Mouse (Mus musculus): ENCODE measurements at regions not wholly inside any gene's neighbourhood (a gene's known extent, or its start where the extent isn't known, plus 50 kb on each side); places are given as distances from the start of the nearest gene placed in this dataset.
"Not testable (repeated sequence)": the region's sequence is repeated elsewhere in the genome, so short reads cannot be mapped to it uniquely, and the experiment has no call there.

DNA sequence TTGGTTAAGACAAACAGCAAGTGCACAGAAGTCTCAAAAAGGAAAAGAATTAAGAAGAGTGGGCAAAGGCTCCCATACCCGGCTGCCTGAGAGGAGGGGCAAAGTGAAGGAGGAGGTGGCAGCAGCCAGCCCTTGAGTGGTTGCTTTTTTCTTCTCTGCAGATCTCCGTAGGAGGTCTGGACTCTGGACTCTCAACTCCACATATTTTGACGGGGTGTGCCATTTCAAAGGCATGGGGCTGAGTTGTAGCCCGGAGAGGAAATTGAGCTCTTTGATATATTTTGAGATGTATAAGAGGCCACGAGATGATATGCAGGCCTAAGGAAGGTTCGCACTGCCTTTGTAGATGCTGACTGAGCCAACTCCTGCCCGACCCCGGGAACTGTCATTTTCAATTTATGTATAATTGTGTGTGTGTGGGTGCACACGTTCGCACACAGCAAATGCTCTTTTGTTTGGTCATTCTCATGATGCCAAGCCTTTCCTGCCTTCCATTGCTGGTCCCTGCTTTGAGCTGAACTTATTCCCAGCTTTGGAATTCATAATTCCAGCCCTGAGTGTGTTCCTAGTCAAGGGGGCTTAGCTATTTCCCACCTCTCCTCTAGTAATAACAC, 56.4 kb downstream of the Cxcr4 start:
- DNase-seq (ENCODE audit: low spot score in 2 of 2), result no peak

DNA sequence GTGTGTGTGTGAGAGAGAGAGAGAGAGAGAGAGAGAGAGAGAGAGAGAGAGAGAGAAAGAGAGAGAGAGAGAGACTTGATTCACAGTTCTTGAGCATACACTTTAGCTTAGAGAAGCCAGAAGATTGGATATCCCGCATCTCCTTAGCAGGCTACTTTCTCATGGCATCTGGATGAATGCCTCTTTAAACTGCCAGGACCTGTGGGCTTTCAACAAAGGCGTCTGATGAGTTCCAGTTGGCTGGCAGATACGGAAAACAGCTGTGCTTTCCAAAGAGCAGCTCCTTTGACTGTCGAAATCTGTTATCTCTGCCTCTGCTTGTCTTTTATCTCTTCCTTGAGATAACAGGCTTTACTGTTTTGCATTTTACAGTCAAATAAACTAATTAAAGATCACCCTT, 59.5 kb downstream of the Cxcr4 start:
- peak in 1 of 2 experiments; percentile 6 for DNase-seq (ENCODE audit: low spot score in 2 of 2)

DNA sequence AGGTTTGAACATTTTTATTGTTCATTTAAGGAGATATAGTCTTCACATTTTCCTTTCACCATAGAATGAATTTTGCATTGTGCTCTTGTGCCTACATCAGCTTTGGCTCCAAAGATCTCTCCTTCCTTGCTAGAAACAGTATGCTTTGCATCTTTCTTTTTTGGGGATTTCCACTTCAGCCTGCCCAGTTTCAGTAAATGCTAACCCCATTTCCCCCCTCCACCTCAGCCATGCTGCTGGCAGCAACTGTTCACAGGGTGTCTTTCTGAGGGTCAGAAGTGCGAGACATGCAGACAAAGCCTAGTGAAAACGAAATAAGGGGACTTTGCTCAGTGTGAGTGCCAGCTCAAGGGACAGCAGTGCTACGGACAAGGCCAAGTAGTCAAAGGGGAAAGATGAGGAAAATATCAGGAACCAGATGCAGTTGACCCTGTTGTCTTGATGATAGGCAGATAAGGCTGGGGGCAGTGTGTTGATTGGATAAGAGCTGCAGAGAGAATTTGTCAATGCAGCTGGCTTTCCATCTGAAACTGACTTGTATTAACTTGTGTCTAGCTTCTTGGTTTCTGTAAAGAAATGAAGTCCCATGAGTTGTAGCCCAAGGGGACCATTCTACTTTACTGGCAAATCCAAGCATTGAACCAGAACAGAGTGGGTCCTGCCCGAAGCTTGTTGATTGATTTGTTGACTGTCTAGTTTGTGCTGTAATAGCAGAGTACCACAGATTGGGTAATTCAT, 62.1 kb downstream of the Cxcr4 start:
- no peak for DNase-seq (ENCODE audit: low spot score in 2 of 2)

DNA sequence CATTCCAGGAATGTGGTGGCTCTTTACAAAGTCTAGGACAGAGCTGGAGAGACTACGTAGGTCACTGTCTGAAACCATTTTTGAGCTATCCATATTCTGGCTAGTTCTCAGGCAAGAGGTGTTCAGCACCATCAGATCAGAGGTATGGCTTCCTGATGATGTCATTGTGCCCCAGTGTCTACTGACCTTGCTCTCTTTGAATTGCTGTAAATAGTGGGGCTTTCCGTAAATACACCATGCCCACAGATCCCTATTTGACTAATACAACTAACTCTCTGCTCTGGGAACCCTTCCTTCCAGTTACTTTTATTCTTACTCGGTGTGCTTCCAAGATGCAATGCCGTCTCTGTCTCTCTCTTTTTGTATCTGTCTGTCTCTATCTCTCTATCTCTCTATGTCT, 72.9 kb downstream of the Cxcr4 start:
- no peak for DNase-seq (ENCODE audit: low spot score in 2 of 2)

DNA sequence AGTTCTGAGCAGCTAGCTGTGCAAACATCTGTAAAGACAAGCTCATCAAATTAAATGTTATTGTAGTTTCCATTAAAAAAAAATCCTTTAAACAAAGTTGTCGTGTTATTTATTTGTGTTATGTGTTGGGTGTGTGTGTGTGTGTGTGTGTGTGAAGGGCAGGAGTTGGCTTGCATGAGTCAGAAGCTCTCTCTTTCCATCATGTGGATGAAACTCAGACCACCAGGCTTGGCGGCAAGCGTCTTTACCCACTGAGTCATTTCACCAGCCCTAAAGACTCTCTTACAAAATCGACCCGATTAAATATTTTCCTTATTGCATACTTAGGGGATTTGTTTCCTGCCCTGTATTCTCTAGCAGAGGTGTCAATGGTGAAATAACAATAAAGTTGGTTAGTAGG, 73.6 kb downstream of the Cxcr4 start:
- DNase-seq (ENCODE audit: low spot score in 2 of 2), result no peak

DNA sequence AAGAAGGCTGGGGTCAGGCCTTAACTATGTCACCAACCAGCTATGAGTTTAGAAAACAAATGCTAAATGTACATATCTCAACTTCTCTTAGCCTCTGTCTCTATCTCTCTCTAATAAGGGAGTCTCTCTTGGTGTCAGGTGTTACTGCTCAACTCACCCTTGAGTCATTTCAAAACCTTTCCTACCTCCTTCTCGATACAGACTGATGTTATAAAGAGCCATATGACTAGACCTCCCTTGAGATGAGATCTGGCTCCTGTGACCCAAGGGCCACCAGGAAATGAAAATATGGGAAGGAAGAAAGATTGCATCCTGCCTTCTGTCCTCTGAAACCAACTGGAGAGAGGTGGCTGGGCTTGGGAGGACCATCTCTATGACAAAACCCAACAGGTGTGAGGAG, 74.7 kb downstream of the Cxcr4 start:
- DNase-seq (ENCODE audit: low spot score in 2 of 2), result no peak

DNA sequence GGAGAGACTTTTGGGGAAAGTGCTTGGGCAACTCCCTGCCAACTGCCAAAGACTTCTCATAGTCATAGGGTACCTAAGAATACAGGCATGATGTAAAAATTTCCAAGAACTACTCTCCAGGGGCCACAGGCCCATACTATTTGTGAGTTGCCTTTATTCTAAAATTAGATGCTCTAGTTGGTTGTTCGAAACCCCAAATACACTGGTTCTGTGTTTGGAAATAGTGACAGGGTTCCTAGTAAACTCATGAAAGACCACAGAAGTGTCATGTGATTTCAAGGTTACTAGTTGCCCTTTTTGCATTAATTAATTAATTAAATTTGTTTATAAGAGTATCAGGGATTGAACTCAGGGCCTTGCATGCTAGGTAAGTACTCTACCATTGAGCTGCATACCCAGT, 77.8 kb downstream of the Cxcr4 start:
- DNase-seq (ENCODE audit: low spot score in 2 of 2), result no peak

DNA sequence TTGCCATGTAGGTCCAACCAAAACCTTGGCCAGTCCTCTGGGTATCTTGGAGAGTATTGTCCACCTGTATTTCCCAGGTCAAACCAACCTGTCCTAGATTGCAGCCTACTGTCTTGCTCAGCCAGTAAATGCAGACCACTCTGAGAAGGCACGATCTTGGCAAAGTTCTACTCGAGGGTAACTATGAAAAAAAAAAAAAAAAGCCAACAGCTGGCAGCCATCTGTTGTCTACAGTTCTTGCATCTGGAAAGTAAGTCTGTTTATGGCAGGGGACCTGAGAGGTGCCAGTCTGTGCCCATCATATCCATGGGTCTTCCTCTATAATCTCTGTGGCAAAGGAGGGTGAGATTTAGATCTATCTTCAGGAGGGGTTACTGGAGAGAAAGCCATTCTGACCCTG, 78.2 kb downstream of the Cxcr4 start:
- no peak for DNase-seq (ENCODE audit: low spot score in 2 of 2)

DNA sequence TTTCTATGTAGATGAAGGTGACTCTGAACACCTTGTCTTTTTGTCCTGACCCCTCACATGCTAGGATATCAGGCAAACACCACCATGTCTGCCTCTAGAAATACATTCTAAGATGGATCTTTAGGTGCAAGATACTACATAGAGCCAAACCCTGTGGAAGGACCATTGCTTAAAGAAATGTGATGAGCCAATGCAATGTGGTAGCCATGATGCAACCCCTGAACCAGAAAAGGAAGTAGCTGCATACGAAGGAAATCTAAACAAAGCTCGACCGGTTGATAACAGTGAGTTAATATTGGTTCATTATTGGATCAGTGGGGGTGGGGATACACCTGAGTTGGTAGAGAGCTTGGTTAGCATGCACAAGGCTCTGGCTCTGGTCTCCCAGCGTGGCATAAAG, 78.9 kb downstream of the Cxcr4 start:
- DNase-seq (ENCODE audit: low spot score in 2 of 2), result no peak

DNA sequence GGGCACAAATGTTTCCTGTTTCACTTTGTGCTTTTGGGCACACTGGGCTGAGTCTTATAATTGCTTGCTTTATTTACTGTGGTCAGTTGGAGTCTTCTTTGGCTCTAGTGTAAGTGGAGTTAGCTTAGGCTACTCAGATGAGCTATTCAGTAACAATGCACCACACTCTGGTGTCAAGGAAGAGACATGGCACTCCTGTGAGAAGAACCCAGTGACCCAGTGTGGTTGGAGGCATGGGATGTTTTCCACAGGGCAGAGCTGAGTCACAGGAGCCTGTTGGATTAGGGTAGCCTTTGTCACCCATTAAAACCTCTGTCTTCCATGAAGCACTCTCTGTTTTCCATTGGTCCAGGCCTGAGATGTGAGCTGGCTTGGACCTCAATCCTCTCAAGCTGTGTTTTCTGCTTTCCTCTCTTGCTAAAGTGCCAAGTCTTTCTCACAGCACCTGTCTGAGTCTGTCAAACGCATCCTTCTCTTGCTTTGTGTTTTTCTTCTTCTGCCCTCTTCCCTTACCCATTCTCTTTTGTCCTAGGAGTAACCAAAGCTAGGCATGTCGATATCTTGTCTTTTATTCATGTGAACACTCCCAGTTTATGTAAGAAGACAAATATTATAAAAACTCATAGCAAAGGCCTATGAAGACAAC, 83.2 kb downstream of the Cxcr4 start:
- DNase-seq (ENCODE audit: low spot score in 2 of 2), result no peak

DNA sequence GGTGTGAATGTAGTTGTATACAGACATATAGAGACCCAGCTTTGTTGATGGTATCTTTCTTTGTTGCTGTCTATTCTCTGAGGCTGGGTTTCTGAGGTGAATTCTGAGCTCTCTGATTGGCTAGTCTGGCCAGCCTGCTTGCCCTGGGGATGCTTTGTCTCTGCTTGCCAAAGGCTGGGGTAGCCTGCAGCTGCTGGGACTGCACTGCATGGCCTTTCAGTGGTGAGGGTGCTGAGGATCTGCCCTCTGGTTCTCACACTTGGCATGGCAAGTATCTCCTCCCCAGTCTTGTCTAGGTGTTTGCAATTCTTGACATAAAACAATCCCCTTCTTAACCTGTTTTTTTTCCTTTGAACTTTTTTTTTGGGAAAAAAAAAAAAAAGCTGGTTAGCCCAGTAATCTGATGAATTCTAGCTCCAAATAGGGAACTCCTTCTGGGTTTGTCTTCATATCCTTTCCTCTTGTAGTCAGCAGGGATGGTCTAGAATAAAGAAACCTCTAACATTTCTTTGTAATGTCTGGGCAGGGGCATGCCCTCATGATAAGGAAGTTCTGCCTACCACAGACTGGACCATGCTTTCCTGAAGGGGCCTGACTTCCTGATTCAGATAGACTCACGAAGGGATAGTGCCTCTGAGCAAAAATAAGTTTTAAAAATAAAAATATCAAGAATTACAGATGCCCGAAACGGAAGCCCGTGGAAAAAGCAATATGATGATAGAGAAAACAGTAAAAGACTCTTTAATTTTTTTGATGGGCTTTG, 85.4 kb downstream of the Cxcr4 start:
- no peak for DNase-seq (ENCODE audit: low spot score in 2 of 2)

DNA sequence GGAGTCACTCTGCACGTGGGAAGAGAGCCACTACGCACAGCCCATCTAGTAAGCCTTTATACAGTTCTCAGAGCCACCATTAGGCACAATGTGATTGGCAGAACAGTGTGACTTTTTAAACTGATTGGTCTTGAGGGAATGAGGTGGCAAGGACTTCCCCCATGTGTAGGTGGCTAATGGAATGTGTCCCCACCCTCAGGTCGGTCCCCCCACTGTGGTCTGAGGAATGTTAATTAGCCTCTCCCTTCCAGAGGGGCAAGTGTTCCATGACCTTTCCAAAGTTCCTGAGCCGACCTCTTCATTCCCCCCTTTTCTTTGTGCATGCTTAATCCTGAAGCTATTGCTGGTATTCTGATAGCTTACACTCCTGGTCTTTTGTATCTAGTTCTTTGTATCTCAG, 87.2 kb upstream of the Dars start:
- DNase-seq (ENCODE audit: low spot score in 2 of 2), result no peak

DNA sequence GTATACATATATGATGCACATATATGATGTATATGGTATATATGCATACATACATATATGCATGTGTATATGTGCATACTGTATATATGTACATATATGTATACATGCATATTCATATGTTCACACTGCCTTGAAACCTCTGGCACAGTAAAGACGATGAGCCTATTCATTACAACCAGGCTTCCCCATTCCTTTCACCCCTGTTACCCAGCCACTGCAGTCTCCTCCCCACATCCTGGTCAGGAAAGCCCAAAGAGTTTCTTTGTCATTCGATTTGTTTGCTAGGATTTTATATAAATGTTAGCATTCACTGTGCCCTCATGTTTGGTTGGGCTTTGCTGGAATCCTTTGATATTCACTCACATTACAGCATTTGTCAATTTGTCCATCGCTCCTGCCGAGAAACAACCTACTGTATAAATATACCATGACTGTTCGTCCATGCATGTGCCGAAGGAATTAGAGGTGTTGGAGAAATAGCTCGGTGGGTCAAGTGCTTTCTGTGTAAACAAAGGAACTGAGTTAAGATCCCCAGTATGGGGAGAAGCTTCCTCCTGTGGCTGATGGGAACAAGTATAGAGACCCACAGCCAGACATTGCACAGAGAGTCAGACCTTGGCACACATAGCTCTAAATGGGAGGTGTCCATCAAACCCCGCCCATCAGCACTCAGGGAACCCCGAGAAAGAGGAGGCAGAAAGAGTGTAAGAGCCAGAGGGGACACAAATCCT, 81.0 kb upstream of the Dars start:
- DNase-seq (ENCODE audit: low spot score in 2 of 2), result no peak

DNA sequence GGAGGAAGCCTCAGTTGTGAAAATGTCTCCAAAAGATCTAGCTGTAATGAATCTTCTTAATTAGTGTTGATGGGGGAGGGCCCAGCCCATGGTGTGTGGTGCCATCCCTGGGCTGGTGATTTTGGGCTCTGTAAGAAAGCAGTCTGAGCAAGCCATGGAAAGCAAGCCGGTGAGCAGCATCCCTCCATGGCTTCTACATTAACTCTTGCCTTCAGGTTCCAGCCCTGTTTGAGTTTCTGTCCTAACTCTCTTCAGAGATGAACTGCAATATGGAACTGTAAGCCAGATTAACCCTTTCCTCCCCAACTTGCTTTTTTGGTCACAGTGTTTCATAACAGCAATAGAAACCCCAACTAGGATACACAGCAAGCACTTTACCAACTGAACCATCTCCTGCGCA, 75.1 kb upstream of the Dars start:
- no peak for DNase-seq (ENCODE audit: low spot score in 2 of 2)

DNA sequence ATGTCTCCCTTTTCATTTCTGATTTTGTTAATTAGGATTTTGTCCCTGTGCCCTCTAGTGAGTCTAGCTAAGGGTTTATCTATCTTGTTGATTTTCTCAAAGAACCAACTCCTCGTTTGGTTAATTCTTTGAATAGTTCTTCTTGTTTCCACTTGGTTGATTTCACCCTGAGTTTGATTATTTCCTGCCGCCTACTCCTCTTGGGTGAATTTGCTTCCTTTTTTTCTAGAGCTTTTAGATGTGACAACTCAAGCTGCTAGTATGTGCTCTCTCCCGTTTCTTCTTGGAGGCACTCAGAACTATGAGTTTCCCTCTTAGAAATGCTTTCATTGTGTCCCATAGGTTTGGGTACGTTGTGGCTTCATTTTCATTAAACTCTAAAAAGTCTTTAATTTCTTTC, 70.0 kb upstream of the Dars start:
- not testable (repeated sequence) for DNase-seq (ENCODE audit: low spot score in 2 of 2)

DNA sequence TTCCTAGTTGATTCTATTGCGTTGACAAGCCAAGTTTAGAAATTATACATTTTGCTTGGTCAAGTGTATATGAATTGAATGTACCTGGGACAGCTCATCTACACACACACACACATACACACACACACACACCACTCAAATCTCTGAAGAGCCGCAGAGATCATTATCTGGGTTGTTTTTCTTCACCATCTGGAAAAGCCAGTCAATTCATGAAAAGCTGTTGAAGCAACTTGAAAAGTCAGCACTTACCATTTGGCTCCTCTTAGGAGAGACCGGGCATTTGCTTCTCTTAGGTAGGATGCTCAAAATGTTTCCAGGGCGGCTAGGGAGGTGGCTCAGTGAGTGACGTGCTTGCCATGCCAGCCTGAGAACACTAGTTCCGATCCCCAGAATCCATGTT, 61.2 kb upstream of the Dars start:
- DNase-seq (ENCODE audit: low spot score in 2 of 2), result no peak

DNA sequence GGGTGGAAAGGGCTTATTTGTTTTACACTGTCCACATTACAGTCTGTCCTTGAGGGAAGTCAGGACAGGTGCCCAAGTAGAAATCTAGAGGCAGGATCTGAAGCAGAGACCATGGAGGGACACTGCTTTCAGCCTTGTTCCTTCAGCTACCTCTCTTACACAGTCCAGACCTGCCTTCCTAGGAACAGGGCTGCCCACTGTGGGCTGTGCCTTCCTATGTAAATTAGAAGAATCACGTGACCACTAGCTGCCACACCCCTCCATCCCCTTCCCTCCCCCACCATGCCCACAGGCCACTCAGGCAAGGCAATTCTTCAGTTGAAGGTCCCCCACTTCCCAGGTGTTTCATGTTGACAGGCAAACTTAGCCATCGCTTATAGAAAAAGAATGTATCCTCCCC, 60.5 kb upstream of the Dars start:
- DNase-seq (ENCODE audit: low spot score in 2 of 2), result no peak

DNA sequence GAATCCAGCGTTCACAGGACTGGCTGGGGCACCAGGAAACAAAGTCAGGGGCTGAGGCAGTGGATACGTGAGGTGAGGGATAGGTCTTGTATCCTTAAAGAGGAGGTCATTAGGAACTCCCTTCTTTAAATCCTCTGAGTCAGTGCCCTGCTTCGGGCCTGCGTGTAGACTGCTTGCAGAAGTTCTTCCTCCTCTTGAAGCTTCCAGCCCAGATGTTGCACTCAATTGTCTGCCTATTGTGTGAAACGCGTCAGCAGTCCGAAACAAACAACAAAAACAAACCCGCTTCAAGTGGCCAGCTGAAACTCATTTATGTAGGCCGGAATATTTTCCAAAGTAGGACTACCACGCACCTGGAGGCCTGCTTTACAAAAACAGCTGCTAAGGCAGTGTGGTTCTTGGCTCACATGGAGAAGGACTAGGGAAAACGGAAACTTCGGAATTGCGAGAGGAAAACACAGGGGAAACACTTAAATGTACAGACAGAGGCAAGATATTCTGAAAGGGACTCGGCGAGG, 55.6 kb upstream of the Dars start:
- no peak for DNase-seq (ENCODE audit: low spot score in 2 of 2)

DNA sequence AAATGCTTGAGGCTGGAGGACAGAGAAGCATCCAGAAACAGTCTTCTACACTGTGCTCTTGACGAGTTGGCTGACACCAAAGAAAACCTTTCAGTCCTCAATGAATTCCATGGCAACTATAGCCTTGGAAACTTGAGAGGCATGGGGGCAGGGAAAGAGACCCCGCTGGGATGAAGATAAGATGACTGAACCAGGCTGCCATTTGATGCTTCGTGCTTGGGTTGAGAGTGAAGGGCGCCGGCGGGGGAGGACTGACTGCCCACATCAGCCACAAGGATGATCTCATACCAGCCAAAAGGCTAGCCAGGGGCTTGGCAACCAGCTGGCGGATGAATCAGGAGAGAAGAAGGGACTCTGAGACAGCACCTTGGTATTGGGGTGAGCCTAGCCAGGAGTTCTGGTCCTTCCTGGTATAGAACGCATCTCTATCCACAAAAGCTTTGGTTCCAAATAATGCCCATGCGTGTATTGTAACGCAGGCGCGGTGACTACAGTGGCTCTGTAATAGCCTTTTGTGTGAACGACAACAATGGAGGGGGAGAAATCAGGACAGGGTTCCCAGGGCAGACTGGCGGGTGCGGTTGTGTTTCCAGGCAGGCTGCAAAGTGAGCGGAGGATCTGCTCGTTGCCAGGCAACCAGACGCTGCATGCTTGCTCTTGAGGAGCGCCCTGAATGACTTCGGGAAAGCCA, 55.0 kb upstream of the Dars start:
- peak; percentile 72 to 84 for DNase-seq (ENCODE audit: low spot score in 2 of 2)

DNA sequence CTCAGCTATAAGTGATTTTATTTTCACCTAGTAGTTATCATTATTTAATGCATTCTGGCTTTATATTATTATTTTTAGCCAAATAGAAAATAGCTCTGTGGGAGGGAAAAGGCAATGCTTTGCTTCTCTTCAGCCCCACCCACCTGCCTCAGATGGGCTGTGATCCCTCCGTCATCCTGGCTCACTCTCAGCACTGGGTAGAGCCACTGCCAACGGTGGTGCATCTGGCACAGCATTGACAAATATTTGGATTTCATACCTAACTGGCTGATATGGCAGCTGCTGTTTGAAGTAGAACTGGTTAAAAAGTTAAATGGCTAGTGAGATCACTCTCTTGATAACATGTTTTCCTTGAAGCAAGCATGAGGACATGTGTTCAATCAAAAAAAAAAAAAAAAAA, 53.6 kb upstream of the Dars start:
- no peak for DNase-seq (ENCODE audit: low spot score in 2 of 2)

DNA sequence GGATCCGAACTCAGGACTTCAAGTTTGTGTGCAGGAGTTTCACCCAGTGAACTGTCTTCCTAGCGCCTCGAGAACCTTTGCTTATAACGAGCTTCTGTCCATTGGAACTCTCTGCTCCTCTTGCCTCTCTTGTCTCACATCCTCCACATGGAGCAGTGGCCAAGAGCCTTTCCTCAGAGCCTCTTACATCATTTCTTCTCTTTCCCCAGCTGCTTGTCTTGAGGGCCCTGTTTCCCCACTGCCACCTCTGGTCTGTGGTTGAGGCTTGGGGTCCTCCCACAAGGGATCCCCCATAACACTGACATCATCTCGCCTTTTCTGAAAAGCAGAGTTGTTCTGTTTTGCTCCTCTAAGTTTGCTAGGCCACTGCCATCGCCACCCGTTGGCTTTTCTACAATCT, 51.9 kb upstream of the Dars start:
- DNase-seq (ENCODE audit: low spot score in 2 of 2), result no peak

All from frontal cortex, postnatal 36 days (tissue).